17 mouse cellular contexts compared by ENCODE assay signal in the genomic region with DNA sequence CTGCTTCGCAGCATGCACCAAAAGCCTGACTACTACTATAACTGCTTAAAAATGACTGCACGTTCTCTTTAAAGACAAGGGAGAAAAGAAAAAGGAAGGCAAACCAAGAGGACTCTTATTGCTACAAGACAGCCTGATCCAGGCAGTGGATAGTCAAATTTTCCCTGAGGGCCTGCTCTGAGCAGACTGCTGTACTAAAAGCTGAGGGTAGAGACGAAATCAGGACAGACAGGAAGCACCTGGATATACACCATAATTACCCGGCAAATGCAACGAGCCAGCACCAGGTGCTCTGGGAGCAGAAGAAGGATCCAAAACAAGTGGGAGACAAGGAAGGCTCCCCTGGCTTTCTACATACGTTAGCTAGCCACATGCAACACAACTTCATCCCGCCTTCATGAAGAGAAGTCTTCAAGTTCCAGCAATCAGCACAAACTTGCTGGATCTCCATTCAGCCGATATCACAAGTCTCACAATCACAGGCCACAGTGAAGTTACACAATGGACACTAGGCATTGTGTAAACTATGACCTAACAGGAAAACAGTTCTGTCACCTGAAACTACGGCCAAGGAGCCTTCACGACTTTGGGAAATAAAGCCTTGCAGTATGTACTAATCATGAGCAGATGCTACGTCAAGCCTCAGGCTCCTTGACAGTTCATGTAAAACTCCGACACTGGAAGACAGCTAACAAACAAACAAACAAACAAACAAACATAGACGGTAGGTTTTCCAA. TPM values are rescaled to one million over a fixed set of nuclear protein-coding genes. Genes with fewer than 3 reads are reported as not detected.
A peak's percentile ranks its signal among the peaks of the same experiment; 100 is the strongest.
DNase-seq lines count a peak whose midpoint lies in the region; ATAC-seq and TF ChIP-seq lines count a peak whose summit lies in the region.
"Had no signal": no experiment of that assay in that cellular context is flagged by ENCODE, and none has a peak within 500 bp of the region (broad histone marks: within the 10 kb centered on the region; RNA-seq: fewer than 3 reads in every experiment).

No protein-coding gene starts in this region.

- H3K9ac ChIP-seq in hindbrain, embryonic 13.5 days: no peak overlapping the region
- no peak overlapping the region for H3K9ac ChIP-seq in hindbrain, embryonic 14.5 days
- H3K9ac ChIP-seq in lung, postnatal 0 days (replicated peaks; ENCODE audit: low read depth): no peak overlapping the region
- no peak overlapping the region for H3K9ac ChIP-seq in embryonic facial prominence, embryonic 11.5 days (replicated peaks; ENCODE audit: low read length)
- H3K9ac ChIP-seq in limb, embryonic 13.5 days: no peak overlapping the region
- H3K9ac ChIP-seq: forebrain, embryonic 15.5 days; kidney, embryonic 15.5 days; liver, embryonic 15.5 days; midbrain, embryonic 13.5 days had no signal

- ATAC-seq in hindbrain, embryonic 13.5 days (ENCODE audit: low FRiP score): no peak
- no peak for ATAC-seq in hindbrain, embryonic 14.5 days (ENCODE audit: low FRiP score)
- peak; percentile 32; the same call in 1 of the 2 replicates for ATAC-seq in lung, postnatal 0 days
- no peak for ATAC-seq in embryonic facial prominence, embryonic 11.5 days (replicated peaks; ENCODE audit: insufficient number of reproducible peaks, low FRiP score, low TSS enrichment, low read depth)
- peak; percentile 79 for ATAC-seq in limb, embryonic 13.5 days (ENCODE audit: low FRiP score, low read depth)
- ATAC-seq: forebrain, embryonic 15.5 days; midbrain, embryonic 13.5 days had no signal

- no peak for TF ChIP-seq EP300 in lung, postnatal 0 days (IDR thresholded peaks at IDR 0.05)

- no peaks in the 10 kb centered on the region for H3K36me3 ChIP-seq in hindbrain, embryonic 13.5 days
- no peaks in the 10 kb centered on the region for H3K36me3 ChIP-seq in hindbrain, embryonic 14.5 days (replicated peaks; ENCODE audit: control insufficient read depth, insufficient read depth)
- H3K36me3 ChIP-seq in lung, postnatal 0 days (ENCODE audit: insufficient read depth, low read length): no peaks in the 10 kb centered on the region
- H3K36me3 ChIP-seq in embryonic facial prominence, embryonic 11.5 days (replicated peaks; ENCODE audit: control insufficient read depth, insufficient read depth, low read depth, low read length): no peaks in the 10 kb centered on the region
- H3K36me3 ChIP-seq in limb, embryonic 13.5 days: no peaks in the 10 kb centered on the region
- peaks cover 7% of the 10 kb centered on the region for H3K36me3 ChIP-seq in forebrain, embryonic 10.5 days (replicated peaks)
- H3K36me3 ChIP-seq: forebrain, embryonic 15.5 days; hindbrain, embryonic 10.5 days; kidney, embryonic 15.5 days; liver, embryonic 15.5 days; midbrain, embryonic 13.5 days had no signal

- no peaks in the 10 kb centered on the region for H3K9me3 ChIP-seq in hindbrain, embryonic 13.5 days
- no peaks in the 10 kb centered on the region for H3K9me3 ChIP-seq in hindbrain, embryonic 14.5 days (ENCODE audit: control insufficient read depth, low read length)
- H3K9me3 ChIP-seq in lung, postnatal 0 days (ENCODE audit: low read length): no peaks in the 10 kb centered on the region
- H3K9me3 ChIP-seq in embryonic facial prominence, embryonic 11.5 days (replicated peaks; ENCODE audit: control insufficient read depth, low read length): no peaks in the 10 kb centered on the region
- H3K9me3 ChIP-seq in limb, embryonic 13.5 days: no peaks in the 10 kb centered on the region
- H3K9me3 ChIP-seq in forebrain, embryonic 10.5 days: no peaks in the 10 kb centered on the region
- H3K9me3 ChIP-seq: forebrain, embryonic 15.5 days; hindbrain, embryonic 10.5 days; kidney, embryonic 15.5 days; liver, embryonic 15.5 days; midbrain, embryonic 13.5 days had no signal

- H3K27ac ChIP-seq in hindbrain, embryonic 13.5 days: peak overlapping the region; percentile 3; the same call in 1 of the 2 replicates
- H3K27ac ChIP-seq in hindbrain, embryonic 14.5 days: no peak overlapping the region
- H3K27ac ChIP-seq in lung, postnatal 0 days (ENCODE audit: low read length): no peak overlapping the region
- no peak overlapping the region; the same call in 1 of the 2 replicates for H3K27ac ChIP-seq in embryonic facial prominence, embryonic 11.5 days (replicated peaks; ENCODE audit: low read depth, low read length)
- H3K27ac ChIP-seq in limb, embryonic 13.5 days: peak overlapping the region; percentile 53
- H3K27ac ChIP-seq in forebrain, embryonic 10.5 days: no peak overlapping the region
- H3K27ac ChIP-seq: forebrain, embryonic 15.5 days; hindbrain, embryonic 10.5 days; kidney, embryonic 15.5 days; liver, embryonic 15.5 days; midbrain, embryonic 13.5 days had no signal

- no peaks in the 10 kb centered on the region for H3K27me3 ChIP-seq in hindbrain, embryonic 13.5 days
- H3K27me3 ChIP-seq in hindbrain, embryonic 14.5 days (ENCODE audit: control insufficient read depth, insufficient read depth, low read length): no peaks in the 10 kb centered on the region
- no peaks in the 10 kb centered on the region for H3K27me3 ChIP-seq in lung, postnatal 0 days (replicated peaks; ENCODE audit: insufficient read depth, low read length)
- no peaks in the 10 kb centered on the region for H3K27me3 ChIP-seq in embryonic facial prominence, embryonic 11.5 days (ENCODE audit: control insufficient read depth, insufficient read depth, low read length)
- no peaks in the 10 kb centered on the region for H3K27me3 ChIP-seq in limb, embryonic 13.5 days
- no peaks in the 10 kb centered on the region for H3K27me3 ChIP-seq in forebrain, embryonic 10.5 days (ENCODE audit: poor library complexity, severe bottlenecking)
- H3K27me3 ChIP-seq: CH12.LX; forebrain, embryonic 15.5 days; kidney, embryonic 15.5 days; liver, embryonic 15.5 days; midbrain, embryonic 13.5 days had no signal

- H3K4me3 ChIP-seq in hindbrain, embryonic 13.5 days: no peak overlapping the region
- no peak overlapping the region for H3K4me3 ChIP-seq in hindbrain, embryonic 14.5 days (replicated peaks; ENCODE audit: low read length)
- no peak overlapping the region for H3K4me3 ChIP-seq in lung, postnatal 0 days (ENCODE audit: low read depth, low read length)
- no peak overlapping the region for H3K4me3 ChIP-seq in embryonic facial prominence, embryonic 11.5 days (ENCODE audit: low read depth, low read length)
- H3K4me3 ChIP-seq in limb, embryonic 13.5 days: no peak overlapping the region
- no peak overlapping the region for H3K4me3 ChIP-seq in forebrain, embryonic 10.5 days
- H3K4me3 ChIP-seq: forebrain, embryonic 15.5 days; hindbrain, embryonic 10.5 days; kidney, embryonic 15.5 days; liver, embryonic 15.5 days; midbrain, embryonic 13.5 days had no signal

- DNase-seq in hindbrain, embryonic 14.5 days (ENCODE audit: low spot score): no peak
- peak; percentile 51 for DNase-seq in lung, postnatal 0 days (ENCODE audit: low spot score)
- no peak for DNase-seq in lung, postnatal 4 days
- DNase-seq in embryonic facial prominence, embryonic 11.5 days (ENCODE audit: low spot score): peak; percentile 66
- no peak for DNase-seq in forebrain, embryonic 10.5 days (ENCODE audit: extremely low spot score, low spot score)
- DNase-seq in thymus, adult 18-20 months: no peak
- DNase-seq: adrenal gland, postnatal 36 days; cerebellum, postnatal 36 days; thymus, postnatal 4 days had no signal

- peaks cover 72% of the 10 kb centered on the region for H3K4me1 ChIP-seq in hindbrain, embryonic 13.5 days (replicated peaks)
- H3K4me1 ChIP-seq in hindbrain, embryonic 14.5 days (replicated peaks; ENCODE audit: control insufficient read depth, insufficient read depth, low read length): peaks cover 17% of the 10 kb centered on the region
- peaks cover 7% of the 10 kb centered on the region; the same call in 1 of the 2 replicates for H3K4me1 ChIP-seq in lung, postnatal 0 days (ENCODE audit: insufficient read depth, low read depth, low read length)
- H3K4me1 ChIP-seq in embryonic facial prominence, embryonic 11.5 days (ENCODE audit: control insufficient read depth, insufficient read depth, low read length): peaks cover 2% of the 10 kb centered on the region; the same call in 1 of the 2 replicates
- peaks cover 42% of the 10 kb centered on the region for H3K4me1 ChIP-seq in limb, embryonic 13.5 days
- peaks cover 34% of the 10 kb centered on the region for H3K4me1 ChIP-seq in forebrain, embryonic 10.5 days

- no peak for TF ChIP-seq CTCF in lung, postnatal 0 days (IDR thresholded peaks at IDR 0.05)

- WGBS in hindbrain, embryonic 13.5 days: 75% methylated on average over 13 of the region's 13 CpGs
- 77% methylated on average over 13 of the region's 13 CpGs for WGBS in hindbrain, embryonic 14.5 days
- WGBS in lung, postnatal 0 days: 38% methylated on average over 13 of the region's 13 CpGs
- 38% methylated on average over 13 of the region's 13 CpGs for WGBS in embryonic facial prominence, embryonic 11.5 days
- WGBS in limb, embryonic 13.5 days: 34% methylated on average over 13 of the region's 13 CpGs
- WGBS in forebrain, embryonic 10.5 days: 75% methylated on average over 13 of the region's 13 CpGs

- no peak overlapping the region for H3K4me2 ChIP-seq in hindbrain, embryonic 13.5 days
- H3K4me2 ChIP-seq in hindbrain, embryonic 14.5 days (replicated peaks): no peak overlapping the region
- H3K4me2 ChIP-seq in lung, postnatal 0 days (replicated peaks; ENCODE audit: low read depth, low read length): 0 out of 2 replicates have a peak overlapping the region, but pooled peaks have one; percentile 11
- no peak overlapping the region for H3K4me2 ChIP-seq in embryonic facial prominence, embryonic 11.5 days (ENCODE audit: low read depth, low read length)
- peak overlapping the region; percentile 0; the same call in 1 of the 2 replicates for H3K4me2 ChIP-seq in limb, embryonic 13.5 days (replicated peaks)
- H3K4me2 ChIP-seq: forebrain, embryonic 15.5 days; kidney, embryonic 15.5 days; liver, embryonic 15.5 days; midbrain, embryonic 13.5 days had no signal

RNA-seq across cellular contexts. Expression of a gene that starts 43.7 kb away (rescaled TPM):
- polyA plus RNA-seq in hindbrain, embryonic 13.5 days (2015; fragmentation: Nextera tagmentation; extraction: Ambion mirVana): 37.7 and 39.5 TPM in 2 replicates
- polyA plus RNA-seq in hindbrain, embryonic 14.5 days (2014; fragmentation: Nextera tagmentation; extraction: Ambion mirVana): 53.9 and 59.2 TPM in 2 replicates
- polyA plus RNA-seq in lung, postnatal 0 days (2015; fragmentation: Nextera tagmentation; extraction: Ambion mirVana): 15.6 and 18.4 TPM in 2 replicates
- 45.4 and 47.7 TPM in 2 replicates for polyA plus RNA-seq in embryonic facial prominence, embryonic 11.5 days (2014; fragmentation: Nextera tagmentation; extraction: Ambion mirVana)
- 61.6 and 64.8 TPM in 2 replicates for polyA plus RNA-seq in limb, embryonic 13.5 days (2015; fragmentation: Nextera tagmentation; extraction: Ambion mirVana)
- 22.7 and 29.2 TPM in 2 replicates for polyA plus RNA-seq in forebrain, embryonic 10.5 days (2016; fragmentation: Nextera tagmentation; extraction: Ambion mirVana)

Comparison
In these comparisons a context has a peak if more than half of its experiments do, and no peak if none do; other contexts are left out.
1. H3K27ac ChIP-seq: peak in hindbrain, embryonic 13.5 days (single experiment) and limb, embryonic 13.5 days (single experiment); none in hindbrain, embryonic 14.5 days (single experiment), lung, postnatal 0 days (single experiment), embryonic facial prominence, embryonic 11.5 days (single experiment) and forebrain, embryonic 10.5 days (single experiment).
2. DNase-seq: peak in lung, postnatal 0 days (single experiment) and embryonic facial prominence, embryonic 11.5 days (single experiment); none in hindbrain, embryonic 14.5 days (single experiment), lung, postnatal 4 days (0 of 2), forebrain, embryonic 10.5 days (single experiment) and thymus, adult 18-20 months (0 of 2).
3. ATAC-seq: peak in lung, postnatal 0 days (single experiment) and limb, embryonic 13.5 days (single experiment); none in hindbrain, embryonic 13.5 days (single experiment), hindbrain, embryonic 14.5 days (single experiment) and embryonic facial prominence, embryonic 11.5 days (single experiment).
4. H3K4me2 ChIP-seq: peak in lung, postnatal 0 days (single experiment) and limb, embryonic 13.5 days (single experiment); none in hindbrain, embryonic 13.5 days (single experiment), hindbrain, embryonic 14.5 days (single experiment) and embryonic facial prominence, embryonic 11.5 days (single experiment).